Mouse (Mus musculus) lung, embryonic 14.5 days (tissue): ENCODE measurements at regions not wholly inside any gene's neighbourhood (a gene's known extent, or its start where the extent isn't known, plus 50 kb on each side); places are given as distances from the start of the nearest gene placed in this dataset.

ENCODE experiments used
- ATAC-seq: fragments of 200-750 bp; cut with Nextera tagmentation; 2 replicates; pipeline ENCODE4 v1.8.0; 2017; ENCODE audit warnings: mild to moderate bottlenecking, moderate TSS enrichment, moderate library complexity; ENCODE audit not compliant: insufficient read depth
- DNase-seq: peaks from one replicate; pipeline ENCODE4 v3.0.0-alpha.2; 2015
- H3K27ac ChIP-seq: fragments of 300-500 bp; sonication (generic); 2 replicates; pipeline ENCODE4 v1.5.1; 2014; ENCODE audit warnings: low read depth, mild to moderate bottlenecking, moderate library complexity
- H3K27me3 ChIP-seq: fragments of 300-500 bp; sonication (generic); 2 replicates; pipeline ENCODE4 v1.6.1; 2014; ENCODE audit warnings: low read length, control low read depth; ENCODE audit not compliant: insufficient read depth
- H3K36me3 ChIP-seq: fragments of 300-500 bp; sonication (generic); 2 replicates; pipeline ENCODE4 v1.6.1; 2014; ENCODE audit warnings: control low read depth; ENCODE audit not compliant: insufficient read depth
- H3K4me1 ChIP-seq: fragments of 300-500 bp; sonication (generic); 2 replicates; pipeline ENCODE4 v1.6.1; 2014; ENCODE audit warnings: antibody characterized with exemption, control low read depth; ENCODE audit not compliant: insufficient read depth
- H3K4me2 ChIP-seq: fragments of 300-500 bp; sonication (generic); 2 replicates; pipeline ENCODE4 v1.6.1; 2014; ENCODE audit warnings: mild to moderate bottlenecking
- H3K4me3 ChIP-seq: fragments of 300-500 bp; sonication (generic); 2 replicates; pipeline ENCODE4 v1.5.1; 2014; ENCODE audit warnings: low read depth, low read length
- H3K9ac ChIP-seq: fragments of 300-500 bp; sonication (generic); 2 replicates; pipeline ENCODE4 v1.6.1; 2014
- H3K9me3 ChIP-seq: fragments of 300-500 bp; sonication (generic); 2 replicates; pipeline ENCODE4 v1.6.1; 2016; ENCODE audit warnings: low read depth, low read length, control low read depth
- CTCF ChIP-seq: IDR thresholded peaks from 2 replicates; pipeline ENCODE4 v1.5.1; 2016; ENCODE audit warnings: antibody characterized with exemption, low read depth
- WGBS: fragments of 180-500 bp; shearing (Covaris S2); extraction: QIAGEN DNeasy Blood & Tissue Kit; methylation state at CpG from one replicate; pipeline ENCODE4 v1.1.7; 2014; 5-methylcytosine and 5-hydroxymethylcytosine counted together

DNA sequence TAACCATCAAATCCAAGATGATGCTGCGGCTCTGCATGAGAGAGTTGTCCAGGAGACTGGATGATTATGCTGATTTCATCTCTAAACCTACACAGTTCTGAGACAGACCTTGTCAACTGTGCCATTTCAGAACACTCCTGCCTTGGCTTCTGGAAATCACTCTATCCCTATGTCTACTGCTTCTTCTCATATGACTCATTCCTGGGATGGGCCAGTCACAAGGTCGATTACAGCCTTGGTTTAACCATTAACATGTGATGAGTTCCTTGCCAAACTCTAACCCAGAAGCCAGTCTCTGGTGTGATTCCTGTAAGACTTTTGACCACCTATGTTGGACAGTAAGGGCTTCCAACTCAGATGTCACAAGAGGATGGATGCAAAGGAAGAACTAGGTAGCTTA lies 216.3 kb upstream of the Onecut1 start:
- no peak for TF ChIP-seq CTCF
- no peak for ATAC-seq
- H3K9ac ChIP-seq: no peak overlapping the region
- no peaks in the 10 kb centered on the region for H3K36me3 ChIP-seq
- no peak overlapping the region for H3K4me3 ChIP-seq
- no peaks in the 10 kb centered on the region for H3K9me3 ChIP-seq
- no peak overlapping the region for H3K27ac ChIP-seq
- no peak for DNase-seq
- WGBS: 74% methylated on average over 2 of the region's 2 CpGs
- H3K27me3 ChIP-seq: no peaks in the 10 kb centered on the region
- H3K4me2 ChIP-seq: no peak overlapping the region
- no peaks in the 10 kb centered on the region for H3K4me1 ChIP-seq

DNA sequence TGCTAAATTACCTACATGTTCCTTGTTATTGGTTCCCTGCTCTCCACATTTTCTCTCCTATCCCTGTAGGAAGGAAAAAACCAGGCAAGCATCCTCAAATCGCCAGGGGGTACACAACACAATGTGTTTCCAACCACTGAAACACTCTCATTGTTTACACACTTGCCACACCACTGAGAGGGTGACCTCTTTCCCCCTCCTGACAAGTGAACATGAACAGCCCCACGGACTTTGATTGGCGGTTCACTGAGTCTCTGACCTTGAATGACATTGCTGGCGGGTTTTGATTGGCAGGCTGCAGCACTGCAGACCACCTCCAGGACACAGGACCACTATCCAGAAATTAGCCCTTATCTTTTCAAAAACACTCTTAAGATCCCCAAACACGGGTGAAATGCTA lies 211.7 kb upstream of the Onecut1 start:
- no peak overlapping the region for H3K4me3 ChIP-seq
- H3K36me3 ChIP-seq: no peaks in the 10 kb centered on the region
- no peak for DNase-seq
- H3K9ac ChIP-seq: no peak overlapping the region
- H3K27ac ChIP-seq: no peak overlapping the region
- no peak overlapping the region for H3K4me2 ChIP-seq
- no peak for ATAC-seq
- H3K4me1 ChIP-seq: no peaks in the 10 kb centered on the region
- no peak for TF ChIP-seq CTCF
- WGBS: 37% methylated on average over 5 of the region's 5 CpGs
- no peaks in the 10 kb centered on the region for H3K9me3 ChIP-seq
- no peaks in the 10 kb centered on the region for H3K27me3 ChIP-seq

DNA sequence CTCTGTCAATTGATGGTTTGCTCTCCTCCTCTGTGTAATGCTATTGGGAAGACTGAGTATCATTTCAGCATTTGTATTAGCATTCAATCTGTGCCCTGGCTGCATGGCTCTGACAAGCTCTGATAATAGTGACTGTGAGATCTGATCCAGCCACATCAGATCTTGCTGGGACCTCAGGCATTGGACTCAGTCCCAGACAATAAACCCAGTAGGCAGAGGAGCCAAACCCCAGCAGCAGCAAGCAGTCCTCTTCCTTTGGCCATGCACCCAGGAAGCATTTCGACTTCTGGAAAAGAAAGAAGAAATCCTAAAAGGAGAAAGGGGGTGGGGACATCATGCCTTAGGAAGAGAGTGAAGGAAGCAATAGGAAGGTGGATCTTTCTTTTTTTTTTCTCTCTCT lies 205.8 kb upstream of the Onecut1 start:
- no peak for TF ChIP-seq CTCF
- ATAC-seq (no peak), DNase-seq (no peak)
- H3K4me3 ChIP-seq: no peak overlapping the region
- no peaks in the 10 kb centered on the region for H3K36me3 ChIP-seq
- H3K4me1 ChIP-seq: no peaks in the 10 kb centered on the region
- H3K9ac ChIP-seq: no peak overlapping the region
- H3K27ac ChIP-seq: no peak overlapping the region
- WGBS: 69% methylated on average over 1 of the region's 1 CpGs
- no peak overlapping the region for H3K4me2 ChIP-seq
- no peaks in the 10 kb centered on the region for H3K27me3 ChIP-seq
- no peaks in the 10 kb centered on the region for H3K9me3 ChIP-seq

- Histone ChIP-seq H3K9ac (no peak overlapping the region), H3K4me2 (no peak overlapping the region), H3K27ac (no peak overlapping the region), H3K36me3 (no peaks in the 10 kb centered on the region), H3K27me3 (no peaks in the 10 kb centered on the region), H3K4me3 (no peak overlapping the region), H3K9me3 (no peaks in the 10 kb centered on the region), H3K4me1 (no peaks in the 10 kb centered on the region)
- no peak for DNase-seq
- TF ChIP-seq CTCF: no peak
- WGBS: 74% methylated on average over 10 of the region's 10 CpGs
- ATAC-seq: no peak
Measured at GRCm38 (mm10) chr9:74656392-74656791, 205.3 kb upstream of the Onecut1 start.

DNA sequence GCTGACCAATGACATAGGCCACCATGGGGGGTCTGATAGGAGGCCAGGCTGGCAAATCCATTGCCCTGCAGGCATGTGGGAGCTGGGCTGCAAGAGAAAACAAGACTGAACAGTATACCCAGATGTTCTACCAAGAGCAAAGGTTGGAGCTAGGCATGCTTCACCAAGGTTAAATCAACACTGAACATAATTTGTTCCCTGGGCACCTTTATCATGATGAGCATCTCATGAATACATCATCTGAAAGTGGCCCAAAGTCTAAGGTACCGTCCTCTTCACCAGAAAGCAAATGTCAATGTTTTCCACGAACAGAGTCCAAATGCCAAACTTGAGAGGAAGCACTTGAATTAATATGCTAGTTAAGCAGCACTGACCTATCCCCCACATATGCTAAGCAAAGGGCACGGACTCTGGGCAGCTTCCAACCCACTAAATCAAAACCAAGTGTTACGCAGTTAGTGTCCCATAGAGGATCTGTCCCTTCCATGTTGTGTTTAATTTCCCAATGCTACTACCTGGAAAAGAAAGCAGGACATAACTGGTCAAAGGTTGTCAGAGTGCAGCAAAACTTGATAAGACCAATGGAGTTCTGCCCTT lies 190.3 kb upstream of the Onecut1 start:
- no peak for DNase-seq
- Histone ChIP-seq H3K9me3 (no peaks in the 10 kb centered on the region), H3K27me3 (no peaks in the 10 kb centered on the region), H3K4me1 (no peaks in the 10 kb centered on the region), H3K9ac (no peak overlapping the region), H3K4me2 (no peak overlapping the region), H3K36me3 (no peaks in the 10 kb centered on the region), H3K4me3 (no peak overlapping the region), H3K27ac (no peak overlapping the region)
- TF ChIP-seq CTCF: no peak
- ATAC-seq: no peak
- WGBS: 81% methylated on average over 4 of the region's 4 CpGs

DNA sequence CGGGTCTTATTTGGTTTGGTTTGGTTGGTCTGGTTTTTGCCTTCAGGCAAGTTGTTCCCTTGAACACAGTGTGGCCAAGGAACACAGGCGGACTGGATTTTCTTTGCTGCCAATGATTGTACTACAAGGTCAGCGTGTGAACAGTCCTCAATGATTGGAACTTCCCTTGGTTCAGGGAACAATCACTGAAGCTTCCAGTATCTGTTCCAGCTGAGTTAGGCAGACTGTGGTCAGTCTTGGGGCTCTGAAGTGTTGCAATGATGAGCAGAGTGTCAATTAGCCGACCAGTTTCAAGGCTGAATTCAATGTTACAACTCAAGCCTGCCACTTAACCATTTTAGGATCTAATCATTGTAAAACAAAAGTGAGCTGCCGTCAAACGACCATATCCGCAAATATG lies 189.5 kb upstream of the Onecut1 start:
- H3K9ac ChIP-seq: no peak overlapping the region
- H3K27ac ChIP-seq: no peak overlapping the region
- no peak for TF ChIP-seq CTCF
- ATAC-seq: no peak
- H3K4me2 ChIP-seq: no peak overlapping the region
- DNase-seq: no peak
- H3K4me3 ChIP-seq: no peak overlapping the region
- H3K36me3 ChIP-seq: no peaks in the 10 kb centered on the region
- no peaks in the 10 kb centered on the region for H3K4me1 ChIP-seq
- WGBS: 83% methylated on average over 7 of the region's 7 CpGs
- no peaks in the 10 kb centered on the region for H3K9me3 ChIP-seq
- H3K27me3 ChIP-seq: no peaks in the 10 kb centered on the region

- H3K4me3 ChIP-seq: no peak overlapping the region
- no peaks in the 10 kb centered on the region for H3K4me1 ChIP-seq
- no peak overlapping the region for H3K9ac ChIP-seq
- WGBS: 61% methylated on average over 8 of the region's 8 CpGs
- H3K9me3 ChIP-seq: no peaks in the 10 kb centered on the region
- no peak overlapping the region for H3K27ac ChIP-seq
- no peaks in the 10 kb centered on the region for H3K36me3 ChIP-seq
- TF ChIP-seq CTCF: no peak
- ATAC-seq: no peak
- no peak overlapping the region for H3K4me2 ChIP-seq
- H3K27me3 ChIP-seq: no peaks in the 10 kb centered on the region
- DNase-seq: no peak
Measured at GRCm38 (mm10) chr9:74698229-74698628, 163.5 kb upstream of the Onecut1 start.

- Histone ChIP-seq H3K4me3 (no peak overlapping the region), H3K27me3 (no peaks in the 10 kb centered on the region), H3K4me2 (no peak overlapping the region), H3K4me1 (no peaks in the 10 kb centered on the region), H3K9me3 (no peaks in the 10 kb centered on the region), H3K36me3 (no peaks in the 10 kb centered on the region), H3K27ac (no peak overlapping the region), H3K9ac (no peak overlapping the region)
- WGBS: 32% methylated on average over 4 of the region's 4 CpGs
- no peak for TF ChIP-seq CTCF
- no peak for ATAC-seq
- no peak for DNase-seq
Measured at GRCm38 (mm10) chr9:74705698-74706097, 156.0 kb upstream of the Onecut1 start.
